Mouse (Mus musculus): ENCODE results near the gene Plcb3. TPM values are rescaled to one million over a fixed set of nuclear protein-coding genes. Genes with fewer than 3 reads are reported as not detected.

The Plcb3 gene
- polyA plus RNA-seq, 1 experiment from 2014 or later, result 48.8 TPM

DNA sequence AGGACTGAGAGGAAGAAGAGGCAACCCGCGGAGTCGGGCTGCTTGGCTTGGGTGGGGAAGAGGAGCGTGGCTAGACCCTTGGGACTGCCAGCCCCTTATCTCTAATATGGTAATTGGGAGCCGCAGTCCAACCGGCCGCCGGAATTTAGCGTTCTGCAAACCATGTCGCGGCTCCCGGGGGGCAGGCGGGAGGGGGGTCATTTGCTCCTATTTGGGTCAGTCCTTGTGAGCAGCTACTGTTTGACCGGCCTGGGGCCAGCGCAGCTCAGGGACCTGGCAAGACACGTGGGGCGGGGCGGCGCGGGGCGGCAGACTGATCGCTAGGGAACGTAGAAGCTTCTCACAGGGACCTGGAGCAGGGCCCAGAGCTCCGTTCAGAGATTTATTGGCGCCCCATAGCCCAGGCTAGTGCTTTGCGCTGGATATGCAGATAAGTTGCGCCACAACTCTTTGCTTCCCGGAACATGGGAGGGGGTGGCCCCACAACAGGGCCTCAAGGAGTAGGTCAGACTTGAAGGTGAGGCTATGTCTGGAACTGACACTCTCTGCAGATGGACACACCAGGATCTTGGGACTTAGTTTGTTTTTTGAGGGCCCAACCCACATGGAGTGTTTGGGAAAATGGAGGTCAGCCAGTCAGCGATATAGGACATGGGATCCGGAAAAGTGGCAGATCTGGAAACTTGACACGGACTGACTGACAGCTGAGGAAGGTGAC is 24.1 kb downstream of the Plcb3 start:
- Histone ChIP-seq H3K27ac (ENCODE audit: low read length) (peak overlapping the region; percentile 99), H3K4me1 (ENCODE audit: insufficient read depth, low read length) (peaks cover 18% of the 10 kb centered on the region), H3K4me2 (replicated peaks; ENCODE audit: low read depth, low read length) (peak overlapping the region; percentile 87), H3K4me3 (ENCODE audit: low read length) (peak overlapping the region; percentile 64), H3K27me3 (ENCODE audit: insufficient read depth, low read length) (no peaks in the 10 kb centered on the region), H3K9me3 (ENCODE audit: low read length) (no peaks in the 10 kb centered on the region), H3K36me3 (ENCODE audit: insufficient read depth, low read length) (peaks cover 34% of the 10 kb centered on the region), H3K9ac (replicated peaks; ENCODE audit: low read length) (peak overlapping the region; percentile 81)
- ATAC-seq (ENCODE audit: low FRiP score, low TSS enrichment), result peak; percentile 63
- WGBS, result under 1% methylated on average over 31 of the region's 31 CpGs

DNA sequence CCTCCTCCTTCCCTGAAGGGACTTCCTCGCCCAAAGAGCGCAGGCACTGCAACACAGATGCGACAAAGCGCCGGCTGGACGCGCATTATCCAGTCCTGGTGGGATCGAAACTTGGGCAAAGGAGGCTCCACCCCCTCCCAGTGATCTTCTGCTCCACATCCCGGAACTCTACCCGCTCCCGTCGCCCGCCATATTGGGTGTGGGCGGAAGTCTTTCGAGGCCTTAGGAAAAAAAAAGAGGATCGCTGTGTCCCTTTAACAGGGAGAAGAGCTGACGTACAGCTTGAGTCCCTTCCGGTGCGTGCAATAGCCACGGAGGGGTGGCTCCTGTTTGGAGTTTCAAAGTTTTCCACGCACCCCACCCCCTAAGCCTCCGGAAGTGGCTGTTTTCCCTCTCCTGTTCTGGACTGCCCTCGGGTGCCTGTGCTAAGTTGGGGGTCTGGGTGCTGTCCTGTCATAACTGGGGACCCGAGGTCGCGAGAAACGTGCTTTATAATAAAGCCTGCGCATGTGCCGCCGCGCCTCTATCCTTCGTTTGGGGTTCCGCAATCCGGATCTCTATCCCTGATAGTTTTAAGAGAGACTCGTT is 24.8 kb downstream of the Plcb3 start:
- ATAC-seq (ENCODE audit: low FRiP score, low TSS enrichment), result peak; percentile 84
- Histone ChIP-seq H3K4me3 (ENCODE audit: low read length) (peak overlapping the region; percentile 64), H3K9me3 (ENCODE audit: low read length) (no peaks in the 10 kb centered on the region), H3K4me2 (replicated peaks; ENCODE audit: low read depth, low read length) (peak overlapping the region; percentile 87), H3K36me3 (ENCODE audit: insufficient read depth, low read length) (peaks cover 29% of the 10 kb centered on the region), H3K27me3 (ENCODE audit: insufficient read depth, low read length) (no peaks in the 10 kb centered on the region), H3K27ac (ENCODE audit: low read length) (peak overlapping the region; percentile 99), H3K4me1 (ENCODE audit: insufficient read depth, low read length) (peaks cover 18% of the 10 kb centered on the region), H3K9ac (replicated peaks; ENCODE audit: low read length) (peak overlapping the region; percentile 81)
- WGBS, result under 1% methylated on average over 35 of the region's 35 CpGs

DNA sequence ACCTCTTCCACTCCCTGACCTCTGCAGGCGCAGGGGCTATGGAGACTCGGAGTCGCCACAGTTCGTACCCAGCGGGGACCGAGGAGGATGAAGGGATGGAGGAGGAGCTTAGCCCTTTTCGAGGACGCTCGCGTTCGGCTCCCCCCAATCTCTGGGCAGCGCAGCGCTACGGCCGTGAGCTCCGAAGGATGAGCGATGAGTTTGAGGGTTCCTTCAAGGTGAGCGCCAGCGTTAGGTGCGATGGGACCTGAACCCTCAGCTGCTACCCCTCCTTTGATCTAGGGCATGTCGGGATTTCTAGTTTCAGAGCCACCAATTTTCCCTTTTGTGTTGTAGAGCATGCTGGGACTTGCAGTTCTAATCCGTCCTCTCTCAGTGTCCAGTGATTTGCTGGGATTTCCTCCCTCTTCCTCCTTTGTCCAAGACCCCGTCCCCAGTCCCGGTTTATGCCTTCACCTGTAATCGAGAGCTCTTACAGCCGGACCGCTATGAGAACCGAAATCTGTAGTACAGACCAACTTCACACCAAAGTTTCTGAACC is 25.6 kb downstream of the Plcb3 start:
- Histone ChIP-seq H3K4me2 (replicated peaks; ENCODE audit: low read depth, low read length) (peak overlapping the region; percentile 87), H3K4me1 (ENCODE audit: insufficient read depth, low read length) (peaks cover 18% of the 10 kb centered on the region), H3K9ac (replicated peaks; ENCODE audit: low read length) (peak overlapping the region; percentile 81), H3K27ac (ENCODE audit: low read length) (peak overlapping the region; percentile 99), H3K36me3 (ENCODE audit: insufficient read depth, low read length) (peaks cover 22% of the 10 kb centered on the region), H3K4me3 (ENCODE audit: low read length) (peak overlapping the region; percentile 64), H3K27me3 (ENCODE audit: insufficient read depth, low read length) (no peaks in the 10 kb centered on the region), H3K9me3 (ENCODE audit: low read length) (no peaks in the 10 kb centered on the region)
- ATAC-seq (ENCODE audit: low FRiP score, low TSS enrichment), result peak; percentile 43
- WGBS, result under 1% methylated on average over 28 of the region's 28 CpGs

DNA sequence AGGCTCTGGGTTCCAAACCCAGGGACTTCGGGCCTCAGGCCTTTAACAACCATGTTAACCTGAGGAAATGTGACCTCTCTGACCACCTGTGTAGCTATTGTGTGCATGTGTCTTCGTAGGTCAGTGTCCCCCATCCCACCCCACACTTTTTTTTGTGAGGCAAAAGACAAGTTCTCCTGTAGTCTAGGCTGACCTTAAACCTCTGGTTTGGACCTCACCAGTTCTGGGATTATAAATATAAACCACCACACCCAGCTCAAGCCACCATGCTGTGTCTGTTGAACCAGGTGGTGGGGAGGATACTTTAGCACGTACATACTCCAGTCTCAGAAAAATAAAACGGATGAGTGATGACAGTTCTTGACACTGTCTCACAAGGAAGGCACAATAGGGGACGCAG is 26.3 kb downstream of the Plcb3 start:
- Histone ChIP-seq H3K9me3 (ENCODE audit: low read length) (no peaks in the 10 kb centered on the region), H3K36me3 (ENCODE audit: insufficient read depth, low read length) (peaks cover 15% of the 10 kb centered on the region), H3K27me3 (ENCODE audit: insufficient read depth, low read length) (no peaks in the 10 kb centered on the region), H3K4me2 (replicated peaks; ENCODE audit: low read depth, low read length) (peak overlapping the region; percentile 87), H3K27ac (ENCODE audit: low read length) (peak overlapping the region; percentile 99; the same call in 1 of the 2 replicates), H3K9ac (replicated peaks; ENCODE audit: low read length) (peak overlapping the region; percentile 81), H3K4me3 (ENCODE audit: low read length) (peak overlapping the region; percentile 64), H3K4me1 (ENCODE audit: insufficient read depth, low read length) (peaks cover 18% of the 10 kb centered on the region)
- no peak for ATAC-seq (ENCODE audit: low FRiP score, low TSS enrichment)
- WGBS, result 57% methylated on average over 5 of the region's 5 CpGs

DNA sequence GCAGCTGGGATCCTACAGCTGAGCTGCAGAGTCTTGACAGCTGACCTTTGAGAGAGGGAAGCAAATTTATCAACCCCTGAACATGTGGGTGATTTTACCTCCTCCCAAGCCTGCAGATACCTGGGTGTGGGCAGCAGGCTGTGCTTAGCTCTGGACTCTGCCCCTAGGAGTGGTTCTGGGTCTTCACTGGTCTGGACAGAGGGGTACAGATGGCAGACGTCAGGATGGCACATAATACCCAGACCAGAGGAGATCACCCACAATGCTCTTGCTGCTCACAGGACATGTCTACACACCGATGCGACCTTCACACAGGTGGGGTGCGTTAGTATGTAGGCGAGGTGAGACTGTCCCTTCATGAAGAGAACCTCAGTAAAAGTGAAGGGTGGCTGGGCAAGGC is 26.7 kb downstream of the Plcb3 start:
- Histone ChIP-seq H3K4me2 (replicated peaks; ENCODE audit: low read depth, low read length) (no peak overlapping the region), H3K9ac (replicated peaks; ENCODE audit: low read length) (peak overlapping the region; percentile 81; the same call in 1 of the 2 replicates), H3K36me3 (ENCODE audit: insufficient read depth, low read length) (peaks cover 11% of the 10 kb centered on the region), H3K27me3 (ENCODE audit: insufficient read depth, low read length) (no peaks in the 10 kb centered on the region), H3K4me1 (ENCODE audit: insufficient read depth, low read length) (peaks cover 18% of the 10 kb centered on the region), H3K9me3 (ENCODE audit: low read length) (no peaks in the 10 kb centered on the region), H3K27ac (ENCODE audit: low read length) (no peak overlapping the region), H3K4me3 (ENCODE audit: low read length) (no peak overlapping the region)
- 89% methylated on average over 5 of the region's 5 CpGs for WGBS
- ATAC-seq (ENCODE audit: low FRiP score, low TSS enrichment), result no peak

DNA sequence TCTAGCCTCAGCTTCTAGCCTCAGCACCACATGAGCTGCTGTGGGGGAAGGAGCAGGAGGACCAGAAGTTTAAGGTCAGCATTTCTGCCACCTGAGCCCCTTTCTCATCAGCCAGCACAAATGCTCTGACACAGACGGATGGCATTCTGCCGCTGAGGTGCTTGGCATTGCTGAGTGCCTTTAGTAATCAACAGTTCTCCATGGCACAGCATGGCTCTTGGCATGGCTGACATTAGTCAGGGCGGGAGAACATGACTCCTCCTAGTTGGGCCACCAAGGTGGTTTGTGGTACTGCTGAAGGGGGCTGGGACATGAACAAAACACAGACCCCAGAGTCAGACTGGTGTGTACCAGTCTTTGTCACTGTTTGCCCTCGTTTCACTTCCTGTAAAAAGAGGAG is 28.1 kb downstream of the Plcb3 start:
- ATAC-seq (ENCODE audit: low FRiP score, low TSS enrichment), result no peak
- Histone ChIP-seq H3K36me3 (ENCODE audit: insufficient read depth, low read length) (peaks cover 5% of the 10 kb centered on the region; the same call in 1 of the 2 replicates), H3K4me1 (ENCODE audit: insufficient read depth, low read length) (peaks cover 17% of the 10 kb centered on the region), H3K4me2 (replicated peaks; ENCODE audit: low read depth, low read length) (no peak overlapping the region), H3K4me3 (ENCODE audit: low read length) (no peak overlapping the region), H3K9me3 (ENCODE audit: low read length) (no peaks in the 10 kb centered on the region), H3K9ac (replicated peaks; ENCODE audit: low read length) (no peak overlapping the region), H3K27me3 (ENCODE audit: insufficient read depth, low read length) (no peaks in the 10 kb centered on the region), H3K27ac (ENCODE audit: low read length) (no peak overlapping the region)
- 83% methylated on average over 4 of the region's 4 CpGs for WGBS

DNA sequence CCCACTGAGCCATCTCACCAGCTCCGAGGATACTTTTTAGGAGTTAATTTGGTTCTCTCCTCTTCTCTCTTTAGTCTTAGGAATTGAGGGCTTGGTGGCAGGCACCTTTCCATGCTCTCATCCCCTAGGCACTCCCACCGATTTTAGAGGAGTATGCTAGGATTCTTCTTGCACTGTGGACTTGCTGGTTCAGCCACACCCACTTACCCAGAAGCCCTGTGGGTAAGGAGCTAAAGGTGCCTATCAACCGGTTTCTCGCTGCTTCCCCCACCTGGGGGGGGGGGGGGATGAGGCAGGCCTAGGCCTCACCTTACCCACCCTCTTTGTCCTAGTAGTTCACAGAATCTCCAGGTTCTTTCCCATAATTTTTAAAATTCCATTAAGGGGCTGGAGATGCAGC is 28.5 kb downstream of the Plcb3 start:
- ATAC-seq (ENCODE audit: low FRiP score, low TSS enrichment), result no peak
- Histone ChIP-seq H3K27ac (ENCODE audit: low read length) (no peak overlapping the region), H3K4me1 (ENCODE audit: insufficient read depth, low read length) (peaks cover 17% of the 10 kb centered on the region), H3K36me3 (ENCODE audit: insufficient read depth, low read length) (peaks cover 5% of the 10 kb centered on the region; the same call in 1 of the 2 replicates), H3K4me3 (ENCODE audit: low read length) (no peak overlapping the region), H3K9ac (replicated peaks; ENCODE audit: low read length) (no peak overlapping the region), H3K27me3 (ENCODE audit: insufficient read depth, low read length) (no peaks in the 10 kb centered on the region), H3K9me3 (ENCODE audit: low read length) (no peaks in the 10 kb centered on the region), H3K4me2 (replicated peaks; ENCODE audit: low read depth, low read length) (no peak overlapping the region)
- 51% methylated on average over 4 of the region's 4 CpGs for WGBS

DNA sequence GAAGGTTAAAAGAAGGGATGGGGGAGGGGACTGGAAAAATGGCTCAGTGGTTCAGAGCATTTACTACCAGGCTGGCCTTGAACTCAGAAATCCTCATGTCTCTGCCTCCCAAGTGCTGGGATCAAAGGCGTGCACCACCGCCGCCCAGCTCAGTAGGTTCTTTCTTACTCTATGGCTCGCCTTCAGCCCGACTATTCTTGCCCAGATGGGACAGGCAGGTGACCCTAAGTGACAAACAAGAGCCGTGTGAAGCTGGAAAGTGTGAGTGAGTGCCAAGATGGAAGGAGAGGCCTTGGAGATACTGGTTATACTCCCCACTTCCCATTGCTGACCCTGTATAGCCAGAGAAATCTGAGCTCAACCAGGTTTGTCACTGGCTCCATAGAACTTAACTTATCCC is 32.6 kb downstream of the Plcb3 start:
- H3K9me3 ChIP-seq (ENCODE audit: low read length), result no peaks in the 10 kb centered on the region
- H3K4me2 ChIP-seq (replicated peaks; ENCODE audit: low read depth, low read length), result no peak overlapping the region
- peaks cover 19% of the 10 kb centered on the region for H3K4me1 ChIP-seq (ENCODE audit: insufficient read depth, low read length)
- ATAC-seq (ENCODE audit: low FRiP score, low TSS enrichment), result no peak
- H3K27me3 ChIP-seq (ENCODE audit: insufficient read depth, low read length), result no peaks in the 10 kb centered on the region
- H3K9ac ChIP-seq (replicated peaks; ENCODE audit: low read length), result no peak overlapping the region
- peaks cover 5% of the 10 kb centered on the region; the same call in 1 of the 2 replicates for H3K36me3 ChIP-seq (ENCODE audit: insufficient read depth, low read length)
- no peak overlapping the region for H3K27ac ChIP-seq (ENCODE audit: low read length)
- no peak overlapping the region for H3K4me3 ChIP-seq (ENCODE audit: low read length)
- WGBS, result 94% methylated on average over 6 of the region's 6 CpGs

DNA sequence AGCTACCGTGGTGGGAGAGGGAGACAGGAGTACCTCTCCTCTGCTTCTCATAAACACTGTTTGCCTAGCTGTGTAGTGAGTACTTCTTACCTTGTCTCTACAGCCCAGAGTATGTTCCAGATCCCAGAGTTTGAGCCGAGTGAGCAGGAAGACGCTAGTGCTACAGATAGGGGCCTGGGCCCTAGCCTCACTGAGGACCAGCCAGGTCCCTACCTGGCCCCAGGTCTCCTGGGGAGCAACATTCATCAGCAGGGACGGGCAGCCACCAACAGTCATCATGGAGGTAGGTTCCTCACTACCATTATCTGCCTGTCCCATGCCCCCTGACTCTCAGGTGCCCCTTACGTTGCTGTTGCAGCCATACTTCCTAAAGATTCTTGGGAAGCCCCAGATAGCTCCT is 33.5 kb downstream of the Plcb3 start:
- Histone ChIP-seq H3K4me2 (replicated peaks; ENCODE audit: low read depth, low read length) (peak overlapping the region; percentile 98), H3K9ac (replicated peaks; ENCODE audit: low read length) (peak overlapping the region; percentile 96), H3K36me3 (ENCODE audit: insufficient read depth, low read length) (no peaks in the 10 kb centered on the region), H3K9me3 (ENCODE audit: low read length) (no peaks in the 10 kb centered on the region), H3K27ac (ENCODE audit: low read length) (peak overlapping the region; percentile 97), H3K4me1 (ENCODE audit: insufficient read depth, low read length) (peaks cover 24% of the 10 kb centered on the region), H3K4me3 (ENCODE audit: low read length) (peak overlapping the region; percentile 87), H3K27me3 (ENCODE audit: insufficient read depth, low read length) (no peaks in the 10 kb centered on the region)
- 27% methylated on average over 5 of the region's 5 CpGs for WGBS
- ATAC-seq (ENCODE audit: low FRiP score, low TSS enrichment), result 0 out of 2 replicates have a peak, but pooled peaks have one; percentile 2

DNA sequence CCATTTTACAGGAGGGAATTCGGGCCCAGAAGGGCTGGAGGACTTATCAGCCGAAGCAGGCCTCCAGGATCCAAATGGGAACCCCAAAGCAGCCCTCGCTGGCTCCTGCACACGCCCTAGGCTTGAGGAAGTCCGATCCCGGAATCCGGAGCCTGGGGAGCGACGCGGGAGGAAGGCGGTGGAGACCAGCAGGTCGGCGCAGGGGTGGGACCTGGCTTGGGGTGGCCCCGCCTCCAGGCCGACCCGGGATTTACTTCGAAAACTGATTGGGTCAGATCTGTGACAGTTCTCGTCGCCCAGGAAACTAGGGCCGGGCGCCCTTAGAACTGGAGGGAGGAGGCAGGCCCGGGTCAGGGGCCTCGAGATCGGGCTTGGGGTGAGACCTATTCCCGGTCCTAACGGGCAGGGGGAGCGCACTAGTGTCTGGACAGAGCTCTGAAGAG is 34.0 kb downstream of the Plcb3 start, which contains the start of gene Gpr137:
TSS of gene Gpr137 (minus strand) at position 232 of the 443 bp plus-strand sequence.
- Histone ChIP-seq H3K9ac (replicated peaks; ENCODE audit: low read length) (peak within 1 kb of the TSS; percentile 96), H3K4me3 (ENCODE audit: low read length) (peak within 1 kb of the TSS; percentile 87), H3K27me3 (ENCODE audit: insufficient read depth, low read length) (no peaks in the 10 kb centered on the region), H3K4me1 (ENCODE audit: insufficient read depth, low read length) (peaks cover 28% of the 10 kb centered on the region), H3K27ac (ENCODE audit: low read length) (peak within 1 kb of the TSS; percentile 97), H3K36me3 (ENCODE audit: insufficient read depth, low read length) (no peaks in the 10 kb centered on the region), H3K9me3 (ENCODE audit: low read length) (no peaks in the 10 kb centered on the region), H3K4me2 (replicated peaks; ENCODE audit: low read depth, low read length) (peak within 1 kb of the TSS; percentile 98)
- peak; percentile 92 for ATAC-seq (ENCODE audit: low FRiP score, low TSS enrichment)
- under 1% methylated on average over 27 of the region's 27 CpGs for WGBS
